Mouse (Mus musculus) liver, embryonic 14.5 days (tissue): ENCODE measurements around the gene Hmgb1.

Experiments used
- CTCF ChIP-seq: IDR thresholded peaks from 2 replicates; pipeline ENCODE4 v1.5.1; 2016; ENCODE audit warnings: antibody characterized with exemption, low read depth, control low read depth
- EP300 ChIP-seq: IDR thresholded peaks from 2 replicates; pipeline ENCODE4 v1.6.1; 2016; ENCODE audit warnings: antibody characterized with exemption, low read depth

GRCm38 (mm10) chr5:149092526-149092925 lies 91.8 kb downstream of the Hmgb1 start:
- TF ChIP-seq CTCF (no peak), EP300 (no peak)
